Mouse (Mus musculus) cerebellum, adult 2 months (tissue): ENCODE results near the gene Mlh3.

ENCODE experiments used
- CTCF ChIP-seq: fragments of 200-500 bp; IDR thresholded peaks from 2 replicates; pipeline ENCODE4 v1.5.1; 2011; ENCODE audit warnings: low read depth, mild to moderate bottlenecking, control low read depth, low read length, moderate library complexity, borderline replicate concordance; ENCODE audit not compliant: insufficient read depth
- POLR2A ChIP-seq: fragments of 200-500 bp; IDR thresholded peaks from 2 replicates; pipeline ENCODE4 v1.6.1; 2011; ENCODE audit warnings: low read length, control low read depth, borderline replicate concordance; ENCODE audit not compliant: insufficient read depth

DNA sequence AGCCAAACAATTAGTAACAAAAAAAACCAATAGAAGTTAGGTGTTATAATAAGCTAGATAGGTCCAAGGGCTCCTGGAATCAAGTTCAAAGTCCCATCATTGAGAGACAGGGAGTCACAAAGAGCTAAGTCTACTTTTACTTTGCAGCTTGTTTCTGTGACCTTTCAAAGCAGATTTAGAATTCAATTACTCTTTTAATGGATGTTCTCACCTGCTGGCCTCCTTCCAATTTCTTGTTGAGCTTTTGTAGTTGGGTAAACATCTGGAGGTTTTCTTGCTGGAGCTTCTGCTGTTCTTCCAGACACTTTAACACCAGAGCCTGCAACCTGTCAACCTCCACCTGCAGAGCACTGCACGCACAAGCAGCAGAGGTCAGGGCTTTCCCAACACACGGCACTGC is 32.9 kb upstream of the Mlh3 start:
- no peak for TF ChIP-seq POLR2A
- no peak for TF ChIP-seq CTCF
